Mouse (Mus musculus) kidney, adult 2 months (tissue): ENCODE data around the gene Ppp1r3f.

Source experiments
- CTCF ChIP-seq: fragments of 200-500 bp; conservative IDR thresholded peaks from 2 replicates; pipeline ENCODE4 v1.5.1; 2011; ENCODE audit warnings: low read depth, mild to moderate bottlenecking, control low read depth, low read length, moderate library complexity, mixed read lengths; ENCODE audit not compliant: insufficient read depth, insufficient read length
- POLR2A ChIP-seq: fragments of 200-500 bp; IDR thresholded peaks from one replicate; pipeline ENCODE4 v1.6.1; 2011; ENCODE audit warnings: low read depth, low read length, control low read depth

- TF ChIP-seq POLR2A (no peak), CTCF (no peak)
Observed at GRCm38 (mm10) chrX:7574087-7574884, at the start of gene Ppp1r3f.
